Mouse (Mus musculus) embryonic facial prominence, embryonic 10.5 days (tissue): ENCODE measurements around the gene Ccdc187. TPM values are rescaled to one million over a fixed set of nuclear protein-coding genes. Genes with fewer than 3 reads are reported as not detected.

Experiments used
- DNase-seq: peaks from one replicate; pipeline ENCODE4 v3.0.0-alpha.2; 2017; ENCODE audit warnings: low spot score
- H3K27ac ChIP-seq: fragments of 300-500 bp; sonication (generic); replicated peaks from 2 replicates; pipeline ENCODE4 v1.5.1; 2016; ENCODE audit warnings: mild to moderate bottlenecking
- H3K27me3 ChIP-seq: fragments of 300-500 bp; sonication (generic); replicated peaks from 2 replicates; pipeline ENCODE4 v1.6.1; 2016; ENCODE audit warnings: low read depth, mild to moderate bottlenecking; ENCODE audit not compliant: poor library complexity, severe bottlenecking
- H3K36me3 ChIP-seq: fragments of 300-500 bp; sonication (generic); replicated peaks from 2 replicates; pipeline ENCODE4 v1.6.1; 2016; ENCODE audit warnings: mild to moderate bottlenecking, moderate library complexity
- H3K4me1 ChIP-seq: fragments of 300-500 bp; sonication (generic); 2 replicates; pipeline ENCODE4 v1.6.1; 2016
- H3K4me3 ChIP-seq: fragments of 300-500 bp; sonication (generic); 2 replicates; pipeline ENCODE4 v1.5.1; 2016; ENCODE audit warnings: mild to moderate bottlenecking, moderate library complexity
- H3K9me3 ChIP-seq: fragments of 300-500 bp; sonication (generic); 2 replicates; pipeline ENCODE4 v1.6.1; 2016; ENCODE audit warnings: mild to moderate bottlenecking
- WGBS: fragments of 180-500 bp; shearing (Covaris S2); methylation state at CpG from one replicate; pipeline ENCODE4 v1.1.7; 2016; 5-methylcytosine and 5-hydroxymethylcytosine counted together
- polyA plus RNA-seq: library from polyadenylated mRNA; unstranded; fragments of >200 nt; fragmentation: Nextera tagmentation; extraction: Ambion mirVana; gene quantifications from 2 replicates; pipeline ENCODE4 v1.2.1, GENCODE M21; 2016

Gene Ccdc187
- polyA plus RNA-seq, 1 experiment from 2014 or later, result 0.04 TPM

GRCm38 (mm10) chr2:26314281-26315071 is 20.1 kb upstream of the Ccdc187 start:
- Histone ChIP-seq H3K4me1 (peaks cover 81% of the 10 kb centered on the region), H3K36me3 (peaks cover 22% of the 10 kb centered on the region), H3K27ac (peak overlapping the region; percentile 97), H3K4me3 (peak overlapping the region; percentile 91), H3K9me3 (no peaks in the 10 kb centered on the region), H3K27me3 (no peaks in the 10 kb centered on the region)
- DNase-seq, result peak; percentile 81
- 36% methylated on average over 13 of the region's 13 CpGs for WGBS

DNA sequence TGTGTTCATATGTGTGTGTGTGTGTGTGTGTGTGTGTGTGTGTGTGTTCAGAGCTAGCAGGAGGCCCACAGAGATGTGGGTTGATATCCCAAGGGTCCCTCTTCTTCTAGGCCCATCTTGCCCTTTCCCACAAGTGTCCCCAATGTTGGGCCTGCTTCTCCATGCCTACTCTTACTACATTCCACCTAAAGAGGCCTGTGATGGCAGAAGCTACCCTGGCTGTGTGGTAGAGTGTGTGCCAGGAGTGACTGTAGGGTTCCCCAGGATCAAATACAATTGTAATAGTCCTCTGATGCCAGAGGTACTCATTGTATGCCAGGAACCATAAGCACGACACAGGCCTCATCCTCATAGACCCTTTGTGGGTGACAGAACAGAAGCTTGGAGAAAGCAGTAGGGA is 19.0 kb upstream of the Ccdc187 start:
- H3K27me3 ChIP-seq, result no peaks in the 10 kb centered on the region
- peaks cover 12% of the 10 kb centered on the region for H3K36me3 ChIP-seq
- no peak for DNase-seq
- H3K9me3 ChIP-seq, result no peaks in the 10 kb centered on the region
- H3K4me3 ChIP-seq, result no peak overlapping the region
- H3K4me1 ChIP-seq, result peaks cover 81% of the 10 kb centered on the region
- WGBS, result 93% methylated on average over 1 of the region's 1 CpGs
- peak overlapping the region; percentile 97 for H3K27ac ChIP-seq

DNA sequence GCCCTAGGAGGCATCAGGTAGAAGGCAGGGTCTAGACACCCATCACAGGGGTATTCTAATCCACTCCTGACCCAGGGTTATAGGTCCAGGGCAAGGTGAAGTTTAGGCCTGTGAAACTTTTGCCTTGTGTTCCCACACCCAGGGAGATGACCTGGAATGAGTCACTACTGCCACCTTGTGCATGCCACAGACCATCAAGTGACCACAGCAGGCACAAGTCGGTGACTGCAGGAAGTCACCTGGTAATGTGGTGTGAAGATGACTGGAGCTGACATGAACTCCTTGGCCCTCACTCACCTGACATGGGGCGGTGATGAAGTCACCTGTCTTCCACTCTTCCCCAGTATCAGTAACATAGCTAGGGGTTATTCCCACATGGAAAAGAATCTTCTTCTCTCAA is 18.5 kb upstream of the Ccdc187 start:
- H3K27me3 ChIP-seq, result no peaks in the 10 kb centered on the region
- H3K9me3 ChIP-seq, result no peaks in the 10 kb centered on the region
- H3K36me3 ChIP-seq, result peaks cover 6% of the 10 kb centered on the region
- no peak for DNase-seq
- H3K27ac ChIP-seq, result peak overlapping the region; percentile 97
- 60% methylated on average over 2 of the region's 2 CpGs for WGBS
- peaks cover 75% of the 10 kb centered on the region for H3K4me1 ChIP-seq
- no peak overlapping the region for H3K4me3 ChIP-seq

DNA sequence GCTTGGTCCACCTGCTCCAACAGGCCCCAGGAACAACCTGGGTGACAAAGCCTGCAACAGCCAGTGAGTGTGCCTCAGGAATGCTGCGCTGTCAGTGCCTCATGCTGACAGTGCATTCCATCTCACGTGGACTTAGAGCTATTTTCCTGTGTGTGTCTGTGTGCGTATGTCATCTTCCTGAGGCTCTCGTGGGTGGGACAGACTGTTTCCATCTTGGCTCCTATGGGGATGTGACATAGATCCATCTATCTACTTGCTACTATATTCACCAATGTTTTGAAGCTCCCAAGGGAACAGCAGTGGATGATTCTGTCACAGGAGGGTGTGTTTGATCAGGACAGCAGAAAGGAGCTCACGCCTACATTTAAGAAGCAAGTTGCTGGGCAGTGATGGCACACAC is 17.6 kb upstream of the Ccdc187 start:
- peaks cover 66% of the 10 kb centered on the region for H3K4me1 ChIP-seq
- H3K27me3 ChIP-seq, result no peaks in the 10 kb centered on the region
- DNase-seq, result no peak
- H3K27ac ChIP-seq, result peak overlapping the region; percentile 88
- H3K4me3 ChIP-seq, result no peak overlapping the region
- H3K9me3 ChIP-seq, result no peaks in the 10 kb centered on the region
- no peaks in the 10 kb centered on the region for H3K36me3 ChIP-seq
- WGBS, result 77% methylated on average over 5 of the region's 5 CpGs

- 11% methylated on average over 10 of the region's 10 CpGs for WGBS
- DNase-seq, result peak; percentile 77
- Histone ChIP-seq H3K9me3 (no peaks in the 10 kb centered on the region), H3K4me1 (peaks cover 48% of the 10 kb centered on the region), H3K27me3 (no peaks in the 10 kb centered on the region), H3K36me3 (no peaks in the 10 kb centered on the region), H3K4me3 (peak overlapping the region; percentile 32), H3K27ac (peak overlapping the region; percentile 88)
These were observed 15.4 kb upstream of the Ccdc187 start for GRCm38 (mm10) chr2:26309739-26310138.

DNA sequence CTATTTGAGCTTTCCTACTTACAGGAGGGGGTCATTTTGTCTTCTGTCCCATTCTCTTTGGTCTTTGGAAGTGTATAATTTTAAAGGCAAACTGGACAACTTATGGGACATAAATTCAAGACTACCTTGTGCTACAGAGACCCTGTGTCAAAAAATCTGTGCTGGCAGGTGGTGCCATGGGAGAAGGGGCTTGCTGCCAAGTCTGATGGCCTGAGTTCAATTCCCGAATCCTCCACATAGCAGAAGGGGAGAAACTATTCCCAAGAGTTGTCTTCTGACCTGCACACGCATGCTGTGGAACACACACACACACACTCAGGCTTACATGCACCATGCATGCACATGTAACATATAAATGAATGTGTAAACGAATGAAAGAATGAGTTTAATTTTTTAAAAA is 12.3 kb upstream of the Ccdc187 start:
- Histone ChIP-seq H3K4me3 (no peak overlapping the region), H3K27me3 (no peaks in the 10 kb centered on the region), H3K4me1 (peaks cover 27% of the 10 kb centered on the region), H3K9me3 (no peaks in the 10 kb centered on the region), H3K36me3 (no peaks in the 10 kb centered on the region), H3K27ac (no peak overlapping the region)
- no peak for DNase-seq
- WGBS, result 89% methylated on average over 3 of the region's 3 CpGs

DNA sequence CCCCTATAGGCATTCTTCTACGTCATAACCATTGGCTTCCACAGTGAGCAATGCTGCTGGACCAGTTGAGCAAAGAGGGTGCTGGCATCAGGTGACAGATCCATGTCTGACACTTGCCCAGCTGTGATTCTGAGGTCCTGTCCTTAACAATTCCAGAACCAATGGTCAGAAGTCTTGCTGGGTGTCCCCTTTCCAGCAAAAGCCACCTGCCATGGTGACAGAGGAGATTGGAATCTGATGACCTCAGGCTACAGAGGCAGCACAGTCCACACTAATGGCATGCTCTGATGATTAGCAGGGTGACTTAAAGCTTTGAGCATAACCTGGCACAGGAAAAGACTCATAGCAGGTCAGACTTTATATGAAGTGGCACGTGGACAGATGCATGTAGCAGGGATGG is 11.2 kb upstream of the Ccdc187 start:
- Histone ChIP-seq H3K4me1 (peaks cover 28% of the 10 kb centered on the region), H3K4me3 (no peak overlapping the region), H3K27me3 (no peaks in the 10 kb centered on the region), H3K9me3 (no peaks in the 10 kb centered on the region), H3K36me3 (no peaks in the 10 kb centered on the region), H3K27ac (no peak overlapping the region)
- WGBS, result 76% methylated on average over 2 of the region's 2 CpGs
- DNase-seq, result no peak

DNA sequence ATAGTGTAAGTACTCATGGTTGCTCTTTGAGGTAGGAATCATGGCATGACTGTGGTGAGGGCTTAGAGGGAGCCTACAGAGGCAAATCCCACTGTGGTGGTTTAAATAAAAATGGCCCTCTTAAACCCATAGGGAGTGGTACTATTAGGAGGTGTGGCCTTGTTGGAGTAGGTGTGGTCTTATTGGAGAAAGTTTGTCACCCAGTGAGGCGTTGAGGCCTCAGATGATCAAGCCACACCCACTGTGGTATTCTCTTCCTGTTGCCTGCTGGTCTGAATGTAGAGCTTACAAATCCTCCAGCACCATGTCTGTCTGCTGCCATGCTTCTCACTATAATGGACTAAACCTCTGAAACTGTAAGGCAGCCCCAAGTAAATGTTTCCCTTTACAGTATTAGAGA is 10.4 kb upstream of the Ccdc187 start:
- Histone ChIP-seq H3K4me3 (no peak overlapping the region), H3K36me3 (no peaks in the 10 kb centered on the region), H3K27me3 (peaks cover 8% of the 10 kb centered on the region), H3K27ac (no peak overlapping the region), H3K4me1 (peaks cover 28% of the 10 kb centered on the region), H3K9me3 (no peaks in the 10 kb centered on the region)
- no peak for DNase-seq
- 75% methylated on average over 1 of the region's 1 CpGs for WGBS

DNA sequence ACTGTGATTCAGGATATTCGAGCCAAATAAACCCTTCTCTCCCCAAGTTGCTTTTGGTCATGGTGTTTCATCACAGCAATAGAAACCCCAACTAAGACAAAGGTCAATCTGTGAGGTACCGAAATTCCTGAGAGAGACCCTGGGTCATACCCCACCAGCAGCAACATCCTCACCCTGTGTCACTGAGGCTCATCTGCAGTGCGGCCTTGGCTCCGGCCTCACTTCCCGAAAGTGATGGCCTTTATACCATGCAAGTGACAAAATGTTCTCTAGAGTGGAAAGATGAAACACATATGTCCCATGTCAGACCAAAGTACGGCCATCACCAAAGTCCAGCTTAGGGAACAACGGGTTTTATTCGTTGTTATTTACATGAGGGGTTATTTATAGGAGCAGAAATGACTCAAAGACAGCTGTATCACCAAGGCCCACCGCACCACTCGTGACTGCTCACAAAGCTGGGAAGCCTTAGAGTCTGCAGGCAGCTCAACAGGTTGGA is 7.7 kb upstream of the Ccdc187 start:
- no peak for DNase-seq
- Histone ChIP-seq H3K27ac (no peak overlapping the region), H3K4me3 (no peak overlapping the region), H3K27me3 (peaks cover 31% of the 10 kb centered on the region), H3K9me3 (no peaks in the 10 kb centered on the region), H3K36me3 (no peaks in the 10 kb centered on the region), H3K4me1 (peaks cover 41% of the 10 kb centered on the region)
- WGBS, result 89% methylated on average over 10 of the region's 10 CpGs

DNA sequence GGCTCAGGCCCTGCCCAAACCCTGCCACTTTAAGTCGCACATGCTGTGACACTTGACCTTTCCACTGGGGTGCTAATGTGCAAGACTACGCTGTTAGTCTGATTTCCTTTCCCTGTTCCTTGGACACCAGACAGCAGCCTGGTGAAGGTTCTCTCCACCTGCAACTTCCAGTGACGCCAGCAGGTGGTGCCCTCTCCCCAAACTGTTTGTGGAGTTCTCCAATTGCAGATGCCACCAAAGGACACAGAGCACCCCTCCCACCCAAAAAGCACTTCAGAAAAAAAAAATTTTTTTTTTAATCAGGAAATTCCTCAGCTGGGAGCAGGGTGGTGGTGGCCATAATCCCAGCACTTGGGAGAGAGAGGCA is 6.4 kb upstream of the Ccdc187 start:
- peaks cover 49% of the 10 kb centered on the region for H3K4me1 ChIP-seq
- H3K27me3 ChIP-seq, result peaks cover 34% of the 10 kb centered on the region
- WGBS, result 3% methylated on average over 3 of the region's 3 CpGs
- no peak overlapping the region for H3K27ac ChIP-seq
- peak overlapping the region; percentile 6; the same call in 1 of the 2 replicates for H3K4me3 ChIP-seq
- DNase-seq, result peak; percentile 88
- H3K9me3 ChIP-seq, result no peaks in the 10 kb centered on the region
- no peaks in the 10 kb centered on the region for H3K36me3 ChIP-seq

GRCm38 (mm10) chr2:26300161-26300807 is 5.9 kb upstream of the Ccdc187 start:
- WGBS, result 53% methylated on average over 5 of the region's 5 CpGs
- no peak for DNase-seq
- Histone ChIP-seq H3K4me1 (peaks cover 49% of the 10 kb centered on the region), H3K27ac (peak overlapping the region; percentile 45; the same call in 1 of the 2 replicates), H3K4me3 (no peak overlapping the region), H3K27me3 (peaks cover 34% of the 10 kb centered on the region), H3K36me3 (no peaks in the 10 kb centered on the region), H3K9me3 (no peaks in the 10 kb centered on the region)

- WGBS, result 31% methylated on average over 7 of the region's 7 CpGs
- H3K27ac ChIP-seq, result peak overlapping the region; percentile 45
- no peak for DNase-seq
These were observed 5.0 kb upstream of the Ccdc187 start for GRCm38 (mm10) chr2:26299336-26299735.

GRCm38 (mm10) chr2:26298856-26299230 is 4.5 kb upstream of the Ccdc187 start:
- Histone ChIP-seq H3K4me3 (peak overlapping the region; percentile 13; the same call in 1 of the 2 replicates), H3K27me3 (peaks cover 34% of the 10 kb centered on the region), H3K36me3 (no peaks in the 10 kb centered on the region), H3K27ac (peak overlapping the region; percentile 45), H3K4me1 (peaks cover 49% of the 10 kb centered on the region), H3K9me3 (no peaks in the 10 kb centered on the region)
- DNase-seq, result no peak
- 8% methylated on average over 4 of the region's 4 CpGs for WGBS

More at GRCm38 (mm10) chr2:26299336-26299735, 5.0 kb upstream of the Ccdc187 start:
- Histone ChIP-seq H3K36me3 (no peaks in the 10 kb centered on the region), H3K4me1 (peaks cover 49% of the 10 kb centered on the region), H3K9me3 (no peaks in the 10 kb centered on the region), H3K4me3 (no peak overlapping the region), H3K27me3 (peaks cover 34% of the 10 kb centered on the region)
